Mouse (Mus musculus): ENCODE results near the gene Olfr311.
"Not testable (repeated sequence)": the region's sequence is repeated elsewhere in the genome, so short reads cannot be mapped to it uniquely, and the experiment has no call there.

The Olfr311 gene

DNA sequence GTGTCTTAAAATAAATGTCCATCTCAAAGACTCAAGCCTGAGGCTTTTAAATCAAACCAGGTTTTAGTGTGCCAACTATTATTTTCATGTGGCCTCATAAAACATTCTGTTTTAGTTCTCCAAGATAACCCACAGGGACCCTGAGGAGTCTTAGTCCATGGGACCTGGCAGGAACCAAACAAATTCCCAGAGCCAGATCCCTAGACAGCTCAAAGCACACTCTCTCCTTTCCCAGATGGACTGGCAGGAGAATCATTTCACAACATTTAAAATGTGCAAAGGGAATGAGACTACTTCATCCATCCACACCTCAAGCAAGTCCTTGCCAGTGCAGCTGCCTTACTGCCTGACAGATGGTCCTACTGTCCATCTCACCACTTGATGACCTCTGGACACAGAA, at the start of gene Olfr311:
Gene Olfr311 (plus strand): TSS at position 301 of the 400 bp plus-strand sequence.
- DNase-seq (ENCODE audit: low read depth, low spot score), result not testable (repeated sequence)

DNA sequence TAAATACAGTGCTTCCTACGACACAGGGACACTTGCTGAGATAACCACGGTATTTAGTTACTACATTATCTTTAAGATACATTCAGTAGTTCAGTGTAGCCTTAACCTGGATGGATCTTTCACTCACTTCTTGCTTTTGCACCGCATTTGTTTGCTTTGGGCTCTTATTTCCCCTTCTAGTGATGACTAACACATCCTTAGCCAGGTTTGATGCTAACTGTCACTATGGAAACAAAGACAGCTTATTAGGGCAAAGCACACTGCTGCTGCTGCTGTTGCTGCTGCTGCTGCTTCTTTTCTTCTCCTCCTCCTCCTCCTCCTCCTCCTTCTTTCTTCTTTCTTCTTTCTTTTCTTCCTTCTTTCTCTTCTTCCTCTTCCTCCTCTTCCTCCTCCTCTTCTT, 49.5 kb upstream of the Olfr311 start:
- DNase-seq (ENCODE audit: low read depth, low spot score), result peak; percentile 63

DNA sequence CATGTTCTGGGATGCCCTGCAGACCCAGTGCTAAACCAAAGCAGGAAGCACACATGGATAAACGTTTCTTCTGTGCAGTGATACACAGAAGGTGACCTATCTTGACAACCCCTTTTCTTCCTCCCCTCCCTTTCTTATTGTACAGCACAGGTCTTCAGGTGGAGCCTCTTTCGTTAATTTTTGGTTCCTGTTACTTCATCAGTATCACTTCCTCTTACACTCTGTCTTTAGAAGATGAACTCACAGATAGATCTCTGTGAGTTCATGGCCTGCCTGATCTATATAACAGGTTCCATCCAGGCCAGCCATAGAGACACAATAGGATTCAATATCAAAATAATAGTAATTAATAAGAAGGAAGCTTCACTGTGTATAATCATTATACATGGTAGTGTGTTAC, 49.0 kb upstream of the Olfr311 start:
- no peak for DNase-seq (ENCODE audit: low read depth, low spot score)

DNA sequence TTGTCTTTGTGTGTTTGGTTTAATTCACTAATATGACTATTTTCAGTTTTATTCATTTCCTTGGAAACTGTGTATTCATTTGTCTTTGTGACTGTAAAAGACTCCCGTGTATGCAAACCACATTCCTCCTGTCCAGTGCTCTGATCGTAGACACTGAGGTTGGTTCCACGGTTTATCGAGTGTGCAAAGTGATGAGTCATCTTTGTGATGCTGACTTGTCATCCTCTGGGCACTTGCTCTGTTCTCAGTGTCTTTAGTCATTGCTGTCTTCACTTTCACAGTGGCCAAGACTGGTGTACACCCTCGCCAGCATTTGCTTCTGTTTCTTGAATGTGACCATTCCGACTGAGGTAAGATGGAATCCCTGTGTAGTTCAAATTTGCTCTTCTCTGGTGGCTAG, 48.4 kb upstream of the Olfr311 start:
- DNase-seq (ENCODE audit: low read depth, low spot score), result peak; percentile 25

DNA sequence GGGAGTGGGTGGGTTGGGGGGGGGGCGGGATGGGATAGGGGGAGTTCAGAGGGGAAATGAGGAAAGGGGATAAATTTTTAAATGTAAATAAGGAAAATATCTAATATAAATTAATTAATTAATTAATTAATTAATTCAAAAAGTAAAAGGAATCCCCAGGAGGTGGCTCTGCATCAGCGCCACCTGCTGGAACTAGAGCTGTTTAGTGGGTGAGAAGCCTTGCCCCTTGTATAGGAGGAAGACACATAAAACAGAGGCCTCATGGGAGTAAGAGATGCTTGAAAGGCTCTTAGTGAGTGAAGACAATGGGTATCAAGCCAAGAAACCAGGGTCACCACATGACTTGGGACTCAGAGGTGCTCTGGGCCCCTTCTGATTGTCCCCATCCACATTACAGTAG, 43.2 kb upstream of the Olfr311 start:
- no peak for DNase-seq (ENCODE audit: low read depth, low spot score)

DNA sequence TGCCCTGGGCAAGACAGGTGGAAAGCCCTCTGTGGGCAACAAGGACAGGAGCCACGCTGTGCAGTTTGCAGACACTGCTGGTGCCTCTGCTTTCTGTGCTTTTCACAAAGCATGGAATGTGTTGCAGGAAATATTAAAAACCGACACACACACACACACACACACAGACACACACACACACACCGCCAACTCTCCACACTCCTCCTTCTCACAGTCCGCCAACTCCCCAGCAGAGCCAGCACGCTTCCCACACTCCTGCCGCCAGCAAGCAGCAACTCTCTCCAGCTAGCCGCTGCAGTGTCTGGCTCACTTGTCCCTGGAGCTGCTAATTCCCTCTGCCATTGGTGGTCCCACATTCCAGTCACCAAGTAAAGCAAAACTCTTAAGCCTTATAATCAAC, 42.2 kb upstream of the Olfr311 start:
- peak; percentile 74 for DNase-seq (ENCODE audit: low read depth, low spot score)

DNA sequence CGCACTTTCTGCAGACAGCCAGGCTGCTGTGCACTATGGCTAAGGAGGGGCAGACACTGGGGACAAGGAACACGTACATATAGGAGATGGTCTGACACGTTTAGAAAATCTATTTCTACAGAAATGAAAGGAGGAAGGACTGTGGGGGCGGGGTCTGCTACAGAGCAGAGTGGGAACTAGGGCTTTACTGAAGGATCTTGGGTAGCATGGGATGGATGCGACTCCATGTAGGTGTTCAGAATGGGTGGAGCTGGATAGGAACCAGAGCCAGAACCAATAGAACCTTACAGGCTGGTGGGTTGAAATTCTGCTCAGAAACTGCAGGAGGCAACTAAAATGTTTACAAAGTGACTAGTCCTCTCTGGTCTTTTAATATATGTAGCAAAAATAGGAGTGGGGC, 39.3 kb upstream of the Olfr311 start:
- peak; percentile 39 for DNase-seq (ENCODE audit: low read depth, low spot score)

DNA sequence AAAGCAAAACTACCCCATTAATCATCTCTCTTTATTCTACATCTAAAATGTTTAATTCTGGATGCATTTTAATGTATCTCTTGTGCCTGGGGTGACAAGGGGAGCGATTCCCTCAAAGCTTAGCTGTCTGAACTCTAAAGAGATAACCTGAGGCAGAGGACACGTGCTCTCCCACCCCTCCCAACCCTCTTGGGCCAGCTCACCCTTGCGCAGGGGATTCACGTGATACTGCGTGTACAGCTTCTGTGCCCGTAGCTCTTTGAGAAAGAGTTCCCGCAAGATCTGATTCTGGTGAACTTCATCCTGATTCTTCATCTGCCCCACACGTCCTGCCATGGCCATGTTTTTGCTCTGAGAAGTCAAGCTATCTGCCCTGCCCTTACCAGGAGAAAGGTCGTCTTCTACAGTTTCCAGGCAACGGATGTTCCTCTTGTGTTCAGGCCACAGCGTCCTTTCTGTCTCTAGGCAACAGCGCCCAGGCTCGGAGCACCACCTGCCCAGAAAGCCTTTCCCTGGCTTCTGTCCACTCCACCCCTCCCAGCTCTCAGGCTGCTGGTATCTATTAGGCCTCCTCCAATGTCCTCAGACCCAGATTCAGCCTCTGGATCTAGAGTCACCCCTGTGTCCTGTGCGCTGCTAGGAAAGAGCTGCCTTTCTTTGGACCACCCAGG, 37.4 kb upstream of the Olfr311 start, which contains the start of gene Fam183b:
Gene Fam183b (minus strand): TSS at position 403 of the 671 bp plus-strand sequence.
- peak; percentile 76 for DNase-seq (ENCODE audit: low read depth, low spot score)

DNA sequence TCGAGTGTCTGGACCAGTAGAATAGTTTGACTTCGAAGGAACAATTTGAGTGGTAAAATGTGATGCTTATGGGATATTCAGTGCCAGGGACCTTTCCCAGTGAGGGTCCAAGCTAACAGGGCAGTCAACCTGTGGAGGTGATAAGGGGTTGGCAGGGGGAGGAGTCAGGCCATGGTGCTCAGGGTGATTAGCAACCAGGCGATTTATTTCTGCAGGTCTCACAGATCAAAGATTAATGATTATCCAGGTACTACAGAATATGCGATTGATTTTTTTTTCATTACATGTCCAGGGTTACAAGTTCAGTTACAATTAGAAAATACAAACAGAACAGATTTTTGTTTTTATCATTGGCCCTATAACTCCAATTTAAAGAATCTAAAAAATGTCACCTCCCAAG, 35.2 kb upstream of the Olfr311 start:
- no peak for DNase-seq (ENCODE audit: low read depth, low spot score)

DNA sequence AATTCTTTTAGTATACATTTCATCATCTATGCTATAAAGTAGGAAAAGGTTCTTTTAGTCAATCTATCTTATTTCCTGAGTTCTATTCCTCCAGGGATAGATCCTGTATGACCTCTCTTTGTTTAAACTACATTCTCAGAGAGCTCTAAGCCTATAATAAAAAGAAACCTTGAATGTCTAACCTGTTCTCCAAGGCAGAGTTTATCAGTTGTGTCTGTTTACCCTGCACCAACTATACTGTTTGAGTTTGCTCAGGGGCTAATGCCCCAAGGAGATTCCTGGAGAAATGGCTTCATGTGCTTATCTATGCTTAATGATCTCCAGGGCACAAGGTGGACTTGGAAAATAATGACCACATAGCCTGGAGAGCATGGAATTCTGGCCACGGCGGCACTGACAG, 34.7 kb upstream of the Olfr311 start:
- no peak for DNase-seq (ENCODE audit: low read depth, low spot score)

DNA sequence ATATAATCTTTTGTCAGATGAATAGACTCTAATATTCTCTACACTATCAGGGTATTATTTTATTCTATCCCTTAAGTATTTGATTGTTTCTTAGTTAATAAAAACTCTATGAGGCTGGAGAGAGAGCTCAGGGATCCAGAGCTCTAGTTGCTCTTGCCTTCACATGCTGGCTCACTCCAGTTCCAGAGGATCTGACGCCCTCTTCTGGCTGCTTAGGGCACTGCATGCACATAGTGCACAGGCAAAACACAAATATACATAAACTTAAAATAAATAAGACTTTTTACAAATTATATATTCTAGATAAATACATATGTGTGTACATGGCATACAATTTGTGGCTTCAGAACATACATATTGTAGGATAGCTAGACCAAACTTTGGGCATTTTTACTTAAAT, 27.1 kb upstream of the Olfr311 start:
- no peak for DNase-seq (ENCODE audit: low read depth, low spot score)

DNA sequence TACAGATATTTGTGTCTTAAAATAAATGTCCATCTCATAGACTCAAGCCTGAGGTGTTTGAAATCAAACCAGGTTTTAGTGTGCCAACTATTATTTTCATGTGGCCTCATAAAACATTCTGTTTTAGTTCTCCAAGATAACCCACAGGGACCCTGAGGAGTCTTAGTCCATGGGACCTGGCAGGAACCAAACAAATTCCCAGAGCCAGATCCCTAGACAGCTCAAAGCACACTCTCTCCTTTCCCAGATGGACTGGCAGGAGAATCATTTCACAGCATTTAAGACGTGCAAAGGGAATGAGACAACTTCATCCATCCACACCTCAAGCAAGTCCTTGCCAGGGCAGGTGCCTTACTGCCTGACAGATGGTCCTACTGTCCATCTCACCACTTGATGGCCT, 24.4 kb upstream of the Olfr311 start, which contains the start of gene Olfr313:
Gene Olfr313 (plus strand): TSS at position 301 of the 400 bp plus-strand sequence.
- not testable (repeated sequence) for DNase-seq (ENCODE audit: low read depth, low spot score)

DNA sequence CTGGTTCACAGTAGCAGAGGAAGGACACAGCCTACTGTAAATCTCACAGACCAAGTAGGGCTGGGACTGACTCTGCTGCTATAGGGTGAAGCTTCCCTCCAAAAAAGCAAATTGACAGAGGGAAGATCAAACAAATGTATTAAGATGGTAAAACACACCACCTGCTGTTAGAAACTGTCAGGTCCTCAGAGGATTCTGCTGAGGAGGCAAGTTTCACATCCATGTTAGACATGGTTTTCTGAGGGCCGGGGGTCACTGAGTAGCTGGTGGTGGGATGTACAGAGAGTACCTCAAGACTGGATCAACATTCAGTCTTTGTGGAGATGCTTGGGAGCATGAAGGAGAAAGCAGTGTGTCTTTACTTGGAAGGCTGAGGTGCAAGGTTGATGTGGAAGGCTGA, 23.4 kb upstream of the Olfr311 start:
- no peak for DNase-seq (ENCODE audit: low read depth, low spot score)

DNA sequence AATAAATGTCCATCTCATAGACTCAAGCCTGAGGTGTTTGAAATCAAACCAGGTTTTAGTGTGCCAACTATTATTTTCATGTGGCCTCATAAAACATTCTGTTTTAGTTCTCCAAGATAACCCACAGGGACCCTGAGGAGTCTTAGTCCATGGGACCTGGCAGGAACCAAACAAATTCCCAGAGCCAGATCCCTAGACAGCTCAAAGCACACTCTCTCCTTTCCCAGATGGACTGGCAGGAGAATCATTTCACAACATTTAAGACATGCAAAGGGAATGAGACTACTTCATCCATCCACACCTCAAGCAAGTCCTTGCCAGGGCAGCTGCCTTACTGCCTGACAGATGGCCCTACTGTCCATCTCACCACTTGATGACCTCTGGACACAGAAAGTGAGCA, 10.1 kb upstream of the Olfr311 start, which contains the start of gene Olfr312:
Gene Olfr312 (plus strand): TSS at position 301 of the 400 bp plus-strand sequence.
- not testable (repeated sequence) for DNase-seq (ENCODE audit: low read depth, low spot score)

DNA sequence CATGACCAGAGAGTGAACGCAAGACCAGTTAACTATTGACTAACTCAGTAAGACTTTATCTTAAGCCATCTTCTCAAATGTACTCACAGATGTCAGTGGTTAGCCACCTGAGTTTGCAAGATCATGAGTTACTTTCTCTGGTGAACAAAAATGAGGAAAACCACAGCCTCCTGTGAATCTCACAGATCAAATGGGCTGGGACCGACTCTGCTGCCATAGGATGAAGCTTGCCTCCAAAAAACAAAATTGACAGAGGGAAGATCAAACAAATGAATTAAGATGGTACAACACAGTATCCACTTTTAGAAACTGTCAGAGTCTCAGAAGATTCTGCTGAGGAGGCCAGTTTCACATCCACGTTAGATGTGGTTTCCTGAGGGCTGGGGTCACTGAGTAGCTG, 9.3 kb upstream of the Olfr311 start:
- DNase-seq (ENCODE audit: low read depth, low spot score), result no peak

DNA sequence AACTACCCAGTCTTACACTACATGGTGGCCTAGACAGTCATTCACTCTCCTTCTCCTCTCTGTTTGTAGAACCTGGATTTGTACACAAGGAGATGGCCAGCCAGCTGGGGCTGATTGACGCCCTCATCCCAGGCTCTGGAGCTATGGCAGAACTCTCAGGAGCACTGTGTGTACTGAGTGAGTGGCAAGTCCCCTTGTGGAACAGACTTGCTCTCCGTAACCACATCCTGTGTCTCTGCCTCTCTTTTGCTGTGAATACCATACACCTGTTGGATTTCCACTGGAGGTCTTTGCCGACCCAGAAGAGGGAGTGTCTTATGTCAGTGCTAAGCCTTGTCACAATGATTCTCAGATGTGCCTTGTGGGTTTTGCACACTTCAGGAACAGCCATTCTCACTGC, 6.5 kb upstream of the Olfr311 start:
- not testable (repeated sequence) for DNase-seq (ENCODE audit: low read depth, low spot score)

DNA sequence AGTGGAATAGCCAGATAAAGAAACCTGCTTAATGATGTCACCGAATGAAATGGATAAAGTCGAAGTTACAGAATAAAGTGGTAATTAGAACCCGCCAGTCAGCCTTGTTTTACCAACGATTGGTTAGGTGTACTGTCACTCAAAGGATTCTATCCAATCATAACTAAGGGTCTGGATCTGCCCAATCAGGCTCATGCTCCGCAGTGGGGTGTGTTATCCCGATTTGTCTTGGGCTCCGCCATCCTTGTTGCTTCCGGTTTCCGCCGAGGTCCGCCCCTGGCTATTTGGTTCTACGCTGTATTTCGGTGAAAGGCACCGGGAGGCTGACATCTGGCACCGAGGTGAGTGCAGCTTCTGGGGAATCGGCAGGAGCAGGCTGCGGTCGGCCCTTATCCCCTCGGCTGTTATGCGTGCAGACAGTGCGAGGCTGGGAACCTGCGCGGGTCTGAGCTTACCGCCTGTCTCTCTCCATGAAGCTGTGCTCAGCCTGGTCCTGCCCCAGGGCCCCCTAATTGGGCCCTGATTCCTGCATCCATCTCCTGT, 7.9 kb downstream of the Olfr311 start, which contains the start of gene Gm12258:
Gene Gm12258 (plus strand): TSS at position 240 of the 543 bp plus-strand sequence.
- peak; percentile 99 for DNase-seq (ENCODE audit: low read depth, low spot score)

DNA sequence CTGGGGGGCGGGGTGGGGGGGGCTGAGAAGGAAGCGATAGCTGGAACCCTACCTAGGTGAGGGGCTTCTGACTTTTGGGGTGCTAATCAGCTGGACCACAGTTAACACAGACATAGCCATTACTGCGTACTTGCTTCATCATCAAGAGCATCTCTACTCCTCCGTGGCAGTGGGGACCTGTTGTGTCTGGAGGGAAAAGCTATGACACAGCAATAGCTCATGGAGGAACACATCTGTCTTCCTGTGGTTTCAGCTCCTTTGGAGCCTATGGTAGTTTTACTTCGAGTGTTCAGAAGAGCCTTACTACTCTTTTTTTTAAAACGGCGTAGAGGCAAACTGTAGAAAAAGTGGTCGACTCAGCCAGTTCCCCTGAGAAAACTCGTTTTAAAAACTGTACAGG, 8.6 kb downstream of the Olfr311 start:
- DNase-seq (ENCODE audit: low read depth, low spot score), result peak; percentile 20

DNA sequence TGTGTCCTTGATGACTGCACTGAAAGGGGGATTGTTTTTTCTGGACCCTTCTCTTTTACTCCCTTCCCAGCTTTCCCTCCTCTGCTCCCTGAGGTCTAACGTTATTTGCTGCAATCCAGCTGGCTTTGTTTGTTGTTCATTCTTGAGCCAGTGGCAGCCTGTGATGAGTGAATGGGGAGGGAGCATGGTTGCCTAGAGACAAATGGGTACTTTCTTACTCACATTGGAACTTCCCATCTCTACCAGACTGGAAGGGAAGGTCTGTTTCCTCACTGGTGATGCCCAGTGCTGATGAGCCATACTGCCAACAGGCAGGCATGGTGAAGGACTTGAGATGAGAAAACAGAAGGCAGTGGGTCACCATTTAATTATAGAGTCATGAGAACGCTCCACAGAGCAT, 10.7 kb downstream of the Olfr311 start:
- DNase-seq (ENCODE audit: low read depth, low spot score), result no peak

DNA sequence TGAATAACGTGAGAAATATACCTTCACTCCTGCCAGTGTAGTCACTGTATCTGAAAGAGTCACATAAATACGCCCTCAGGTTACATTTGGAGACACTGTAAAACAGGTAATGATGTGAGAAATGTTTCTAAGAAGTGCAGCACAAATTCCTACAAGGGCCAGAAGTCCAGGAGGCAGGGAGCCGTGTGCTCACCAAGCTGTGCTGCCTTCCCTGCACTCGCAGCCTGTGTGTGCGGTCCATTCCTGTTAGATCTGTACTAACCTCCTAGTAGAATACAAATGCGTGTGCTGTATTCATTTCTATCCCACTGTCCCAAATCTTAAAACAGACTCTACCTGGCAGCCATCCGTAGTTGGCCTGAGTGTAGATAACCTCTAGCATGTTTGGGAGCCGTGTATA, 21.7 kb downstream of the Olfr311 start:
- no peak for DNase-seq (ENCODE audit: low read depth, low spot score)

DNA sequence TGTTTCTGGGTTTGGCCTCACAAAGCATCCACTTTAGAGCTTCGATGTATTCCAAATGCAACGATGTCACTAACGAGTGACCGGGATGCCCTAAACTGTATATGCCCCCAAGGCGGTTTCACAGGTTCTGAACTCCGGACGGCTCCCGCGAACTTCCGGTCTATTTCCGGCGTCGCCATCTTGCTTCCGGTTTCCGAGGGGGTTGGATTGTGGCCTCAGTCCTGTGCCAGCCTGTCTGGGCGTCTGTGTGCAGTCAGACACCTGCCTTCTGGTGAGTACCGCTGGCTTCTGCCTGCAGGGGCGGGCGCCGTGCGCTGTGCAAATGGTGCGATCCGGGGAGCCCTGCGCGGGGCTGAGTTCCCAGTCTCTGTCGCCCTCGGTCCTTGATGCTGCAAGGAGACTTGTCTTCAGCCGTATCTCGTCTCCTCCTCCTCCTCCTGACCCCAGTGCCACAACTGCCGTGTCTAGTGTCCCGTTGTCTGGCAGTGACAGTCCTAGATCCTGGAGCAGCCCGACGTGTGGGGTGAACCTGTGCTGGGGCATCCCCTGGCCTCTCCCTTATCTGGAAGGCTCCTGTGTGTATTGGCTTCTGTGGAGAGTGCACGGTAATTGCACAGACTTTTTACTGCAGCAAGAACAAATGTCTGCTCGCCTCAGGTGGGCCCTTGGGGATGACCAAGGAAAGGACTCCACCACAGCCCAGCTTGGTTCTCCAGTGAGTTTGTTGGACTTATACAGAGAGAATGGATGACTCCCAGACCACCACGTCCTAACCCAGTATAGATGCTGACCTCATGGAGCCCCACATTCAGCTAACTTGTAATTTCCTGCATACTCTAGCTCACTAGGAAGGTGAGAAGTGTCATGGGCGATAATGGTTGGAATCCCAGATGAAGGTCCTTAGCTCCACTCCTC, 28.2 kb downstream of the Olfr311 start, which contains the start of gene 2810021J22Rik:
Gene 2810021J22Rik (plus strand): TSS at position 178 of the 915 bp plus-strand sequence.
- DNase-seq (ENCODE audit: low read depth, low spot score), result peak; percentile 92

DNA sequence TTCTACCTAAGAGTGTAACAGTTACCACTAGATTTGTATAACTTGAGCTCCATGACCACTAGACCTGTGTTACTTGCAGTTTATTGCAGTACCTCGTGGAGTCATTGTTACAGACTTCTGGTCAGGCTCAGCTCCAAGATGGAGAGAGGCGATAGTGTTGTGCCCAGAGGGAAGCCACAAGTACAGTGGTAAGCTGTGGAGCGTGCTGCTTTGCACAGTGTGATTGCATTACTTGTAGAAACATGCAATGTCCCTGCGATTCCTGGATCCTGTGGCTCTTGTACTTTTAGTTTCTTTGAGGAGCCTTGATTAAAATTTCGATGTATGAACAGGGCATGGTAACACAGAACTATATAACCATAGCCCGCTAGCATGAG, 28.9 kb downstream of the Olfr311 start:
- DNase-seq (ENCODE audit: low read depth, low spot score), result no peak

All from brain, adult 2 months (tissue).